Mouse (Mus musculus): ENCODE data around the gene Zmynd8.
"Not testable (repeated sequence)": the region's sequence is repeated elsewhere in the genome, so short reads cannot be mapped to it uniquely, and the experiment has no call there.

Zmynd8 gene

GRCm38 (mm10) chr2:165828770-165829169 lies 70.0 kb downstream of the Zmynd8 start:
- DNase-seq, result no peak

GRCm38 (mm10) chr2:165825964-165826712 lies 72.7 kb downstream of the Zmynd8 start:
- peak; percentile 93 for DNase-seq

GRCm38 (mm10) chr2:165825261-165825900 lies 73.4 kb downstream of the Zmynd8 start:
- no peak for DNase-seq

- no peak for DNase-seq
Observed at GRCm38 (mm10) chr2:165824826-165825225, 74.0 kb downstream of the Zmynd8 start.

GRCm38 (mm10) chr2:165822478-165822877 lies 76.3 kb downstream of the Zmynd8 start:
- no peak for DNase-seq

- no peak for DNase-seq
Observed at GRCm38 (mm10) chr2:165821671-165822070, 77.1 kb downstream of the Zmynd8 start.

GRCm38 (mm10) chr2:165820504-165821095 lies 78.2 kb downstream of the Zmynd8 start:
- no peak for DNase-seq

- no peak for DNase-seq
Observed at GRCm38 (mm10) chr2:165820073-165820472, 78.7 kb downstream of the Zmynd8 start.

GRCm38 (mm10) chr2:165818985-165819948 lies 79.5 kb downstream of the Zmynd8 start:
- peak; percentile 79 for DNase-seq

GRCm38 (mm10) chr2:165818570-165818969 lies 80.2 kb downstream of the Zmynd8 start:
- no peak for DNase-seq

- no peak for DNase-seq
Observed at GRCm38 (mm10) chr2:165817437-165817836, 81.4 kb downstream of the Zmynd8 start.

GRCm38 (mm10) chr2:165815103-165815880 lies 83.5 kb downstream of the Zmynd8 start:
- no peak for DNase-seq

- no peak for DNase-seq
Observed at GRCm38 (mm10) chr2:165812889-165813288, 85.9 kb downstream of the Zmynd8 start.

- DNase-seq, result peak; percentile 82
Observed at GRCm38 (mm10) chr2:165811536-165811935, 87.3 kb downstream of the Zmynd8 start.

- DNase-seq, result no peak
Observed at GRCm38 (mm10) chr2:165809901-165810477, 88.8 kb downstream of the Zmynd8 start.

GRCm38 (mm10) chr2:165809091-165809490 lies 89.7 kb downstream of the Zmynd8 start:
- DNase-seq, result no peak

GRCm38 (mm10) chr2:165808179-165808975 lies 90.4 kb downstream of the Zmynd8 start:
- DNase-seq, result no peak

GRCm38 (mm10) chr2:165800174-165800573 lies 98.6 kb downstream of the Zmynd8 start:
- DNase-seq, result not testable (repeated sequence)

GRCm38 (mm10) chr2:165797876-165798275 lies 100.9 kb downstream of the Zmynd8 start:
- no peak for DNase-seq

- DNase-seq, result no peak
Observed at GRCm38 (mm10) chr2:165793283-165793638, 105.6 kb downstream of the Zmynd8 start.
